Mouse (Mus musculus): ENCODE results near the gene Zap70. TPM values are rescaled to one million over a fixed set of nuclear protein-coding genes. Genes with fewer than 3 reads are reported as not detected.
"Not testable (repeated sequence)": the region's sequence is repeated elsewhere in the genome, so short reads cannot be mapped to it uniquely, and the experiment has no call there.

Gene Zap70
- total RNA-seq, 2 experiments from 2014 or later: 2.1 to 2.4 TPM

DNA sequence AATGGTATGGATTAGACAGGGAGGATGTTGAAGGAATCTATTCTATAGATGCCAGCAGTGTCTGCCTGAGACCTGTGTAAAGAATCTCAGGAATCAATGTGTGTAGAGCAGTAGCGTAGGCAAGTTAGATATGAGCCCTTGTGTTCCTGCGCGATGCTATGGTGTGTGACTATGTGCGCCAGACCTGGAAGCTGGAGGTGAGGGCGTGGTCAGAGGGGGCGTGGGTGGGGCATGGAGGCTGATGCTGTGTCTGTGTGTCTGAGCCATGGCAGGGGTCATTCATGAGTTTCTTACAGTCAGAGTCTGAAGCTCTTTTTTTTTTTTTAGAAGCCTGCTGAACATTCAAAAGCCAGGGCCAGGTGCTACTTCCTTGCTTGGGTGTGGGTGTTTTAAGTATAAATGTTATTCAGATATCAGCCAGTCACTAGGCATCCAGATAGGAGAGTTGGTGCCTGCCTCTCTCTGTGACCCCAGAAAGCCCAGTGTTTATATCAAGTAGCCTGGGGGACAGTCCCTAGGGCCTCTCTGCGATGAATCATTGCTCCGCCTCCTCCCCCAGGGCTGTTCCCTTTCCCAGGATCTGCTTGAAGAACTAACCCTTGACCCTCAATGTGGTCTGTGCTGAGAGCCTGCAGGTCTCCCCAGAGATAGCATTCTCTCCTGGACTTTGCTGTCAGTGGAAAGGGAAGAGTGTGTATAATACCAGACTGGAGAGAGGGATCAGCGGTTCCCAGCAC is 10.8 kb downstream of the Zap70 start:
- DNase-seq: no peak

- DNase-seq: no peak
Observed at GRCm38 (mm10) chr1:36780793-36781192, 19.2 kb downstream of the Zap70 start.

DNA sequence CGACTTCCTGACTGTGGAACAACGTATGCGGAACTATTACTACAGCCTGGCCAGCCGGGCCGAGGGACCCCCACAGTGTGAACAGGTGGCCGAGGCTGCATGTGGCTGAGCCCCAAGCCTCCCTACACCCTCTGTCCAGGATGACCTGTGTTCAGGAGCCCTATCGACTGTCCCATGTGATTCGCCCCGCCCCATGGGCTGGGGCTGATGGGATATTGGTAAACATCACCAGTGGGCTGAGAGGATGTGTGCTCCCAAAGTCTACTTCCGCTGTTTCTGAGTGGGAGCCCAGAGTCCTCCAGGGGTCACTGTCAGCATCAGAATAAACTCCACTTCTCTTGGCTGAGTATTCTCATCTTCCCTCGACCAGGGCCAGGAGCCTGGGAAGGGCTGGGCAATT is 20.9 kb downstream of the Zap70 start:
- DNase-seq: no peak

GRCm38 (mm10) chr1:36784365-36785134 is 23.0 kb downstream of the Zap70 start:
- DNase-seq: peak; percentile 86

DNA sequence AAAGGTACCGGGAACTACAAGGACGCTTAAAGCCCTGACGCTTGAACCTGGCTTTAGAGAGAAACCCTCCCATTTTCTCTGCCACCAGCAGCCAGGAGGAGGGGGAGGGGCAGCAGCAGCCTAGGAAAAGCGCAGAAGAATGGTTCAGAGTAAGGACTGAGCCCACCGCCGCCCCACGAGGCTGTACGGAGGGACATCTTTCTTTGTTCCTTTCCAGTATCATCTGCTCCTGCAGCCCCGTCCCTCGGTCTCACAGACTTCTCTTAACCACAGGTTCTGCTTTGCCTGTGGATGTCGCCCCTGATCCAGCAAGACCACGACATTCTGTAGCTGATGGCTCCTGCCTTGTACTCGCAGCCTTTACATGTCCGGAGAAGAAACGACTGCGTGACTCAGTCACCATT is 23.6 kb downstream of the Zap70 start:
- peak; percentile 34 for DNase-seq

- DNase-seq: no peak
Observed at GRCm38 (mm10) chr1:36786377-36786776, 24.8 kb downstream of the Zap70 start.

GRCm38 (mm10) chr1:36789416-36789815 is 27.8 kb downstream of the Zap70 start:
- DNase-seq: no peak

- no peak for DNase-seq
Observed at GRCm38 (mm10) chr1:36796711-36797110, 35.1 kb downstream of the Zap70 start.

DNA sequence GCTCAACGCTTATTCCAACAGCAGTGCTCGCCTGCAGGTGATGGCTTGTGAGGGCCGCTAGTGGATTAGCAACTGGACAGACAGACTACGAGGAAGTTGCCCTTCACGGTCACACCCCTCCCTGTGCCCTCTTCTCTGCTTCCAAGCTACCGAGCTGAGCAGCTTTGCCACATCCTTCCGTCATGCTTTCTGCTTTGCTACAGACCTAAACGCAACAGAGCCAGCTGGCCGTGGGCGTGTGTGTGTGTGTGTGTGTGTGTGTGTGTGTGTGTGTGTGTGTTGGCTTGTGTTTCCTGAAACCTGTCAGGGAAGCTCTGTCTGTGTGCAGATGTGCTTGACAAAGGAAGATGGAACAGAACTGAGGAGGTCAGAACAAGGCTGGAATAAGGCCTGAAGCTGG is 35.9 kb downstream of the Zap70 start:
- no peak for DNase-seq

- DNase-seq: no peak
Observed at GRCm38 (mm10) chr1:36800379-36801011, 38.9 kb downstream of the Zap70 start.

GRCm38 (mm10) chr1:36804259-36804658 is 42.7 kb downstream of the Zap70 start:
- DNase-seq: no peak

DNA sequence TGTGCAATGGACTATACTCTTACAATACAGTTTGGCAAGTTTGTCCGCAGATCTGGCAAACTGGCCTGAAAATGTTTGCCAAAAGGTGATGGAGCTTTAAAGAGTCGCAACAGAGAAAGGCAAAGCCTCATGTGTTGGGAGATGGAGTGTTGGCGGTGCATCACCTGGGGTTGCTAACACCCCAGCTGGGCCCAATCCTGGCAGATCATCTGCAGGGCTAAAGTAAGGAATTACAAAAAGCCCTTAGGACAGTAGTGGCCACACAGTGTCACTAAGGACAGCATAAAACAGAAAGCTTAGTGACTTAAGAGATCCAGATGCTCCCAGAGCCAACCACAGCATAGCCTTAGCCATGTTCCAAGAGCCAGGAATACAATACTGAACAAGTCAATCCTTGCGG is 43.2 kb downstream of the Zap70 start:
- no peak for DNase-seq

DNA sequence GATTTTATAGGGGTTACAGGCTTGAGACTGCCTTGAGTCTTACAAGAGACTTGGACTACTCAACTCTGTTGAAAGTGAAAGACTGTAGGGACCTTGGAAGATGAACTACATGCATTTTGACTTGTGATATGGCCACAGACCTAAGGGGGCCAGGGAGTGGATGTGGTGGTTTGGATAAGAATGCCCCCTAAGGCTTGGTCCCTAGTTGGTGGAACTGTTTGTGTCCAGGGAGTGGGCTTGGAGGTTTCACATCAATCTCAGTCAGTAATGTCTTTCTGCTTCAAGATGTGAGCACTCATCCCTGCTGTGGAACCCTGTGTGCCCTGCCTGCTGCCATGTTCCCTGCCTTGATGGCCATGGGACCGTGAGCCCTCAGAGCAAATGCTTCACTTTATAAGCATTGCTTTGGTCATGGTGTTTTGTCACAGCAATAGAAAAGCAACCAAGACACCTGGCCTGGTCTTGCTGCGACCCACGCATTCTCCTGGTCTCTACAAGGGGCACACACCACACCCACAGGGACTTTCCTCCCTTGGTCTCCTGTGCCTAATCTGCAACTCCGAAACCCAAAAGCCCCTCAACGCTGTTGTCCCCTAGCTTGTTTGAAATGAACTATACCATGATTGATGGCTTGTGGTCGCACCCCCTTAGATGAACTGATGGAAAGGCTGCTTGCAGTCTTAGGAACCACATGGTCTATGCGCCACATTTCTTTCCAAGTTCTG is 44.7 kb downstream of the Zap70 start:
- no peak for DNase-seq

DNA sequence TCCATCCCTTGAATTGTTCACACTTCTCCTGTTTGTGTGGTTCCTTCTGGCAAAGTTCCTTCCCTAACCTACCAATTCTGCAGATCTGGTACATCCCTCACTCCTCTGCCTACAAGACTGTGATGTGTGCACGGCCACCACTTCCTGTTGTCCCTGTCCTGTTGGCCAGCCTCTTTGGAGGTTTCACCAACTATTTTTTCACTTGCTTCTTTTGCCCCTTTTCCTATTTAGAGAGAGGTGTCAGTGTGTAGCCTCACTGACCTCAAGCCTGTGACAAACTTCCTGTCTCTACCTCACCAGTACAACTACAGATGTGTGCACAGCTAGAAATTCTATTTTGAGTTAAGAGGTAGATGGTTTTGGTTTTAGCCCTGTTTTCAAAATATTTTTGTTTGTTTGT is 45.5 kb downstream of the Zap70 start:
- DNase-seq: no peak

- no peak for DNase-seq
Observed at GRCm38 (mm10) chr1:36807782-36808565, 46.4 kb downstream of the Zap70 start.

DNA sequence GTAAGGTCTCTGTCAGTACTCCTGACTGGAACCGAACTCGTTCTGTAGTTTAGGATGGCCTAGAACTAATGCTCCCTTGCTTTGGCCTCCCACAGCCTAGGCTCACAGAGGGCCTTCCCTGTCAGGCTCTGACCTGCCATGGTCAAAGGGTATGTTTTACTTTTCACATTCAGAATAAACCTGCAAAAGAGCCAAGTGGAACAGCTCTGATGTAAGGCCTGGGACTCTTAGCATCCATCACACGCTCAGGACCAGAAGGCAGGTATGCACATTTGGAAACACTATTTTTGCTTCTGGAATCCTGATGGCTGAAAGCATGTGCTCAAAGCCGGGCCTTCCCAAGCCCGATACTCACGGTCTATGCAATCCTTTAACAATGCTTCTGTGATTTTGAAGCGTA is 50.2 kb downstream of the Zap70 start:
- DNase-seq: no peak

DNA sequence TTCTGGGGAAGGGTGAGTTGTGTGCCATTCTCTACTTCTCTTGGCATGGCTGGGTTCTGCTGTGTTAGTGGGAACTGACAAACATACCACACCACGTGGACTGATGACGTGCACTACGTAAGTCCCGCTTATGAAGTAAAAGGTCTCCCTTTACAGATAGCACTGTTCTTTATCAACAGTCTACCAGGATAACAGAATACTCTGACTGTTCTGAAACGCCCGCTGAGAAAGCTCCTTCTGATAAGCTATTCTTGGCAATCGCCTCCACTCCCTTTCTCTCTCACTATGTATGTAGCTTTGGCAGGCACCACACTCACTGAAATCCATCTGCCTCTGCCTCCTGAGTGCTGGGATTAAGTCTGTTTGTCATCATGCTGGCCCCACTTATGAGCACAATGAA is 51.8 kb downstream of the Zap70 start:
- no peak for DNase-seq

DNA sequence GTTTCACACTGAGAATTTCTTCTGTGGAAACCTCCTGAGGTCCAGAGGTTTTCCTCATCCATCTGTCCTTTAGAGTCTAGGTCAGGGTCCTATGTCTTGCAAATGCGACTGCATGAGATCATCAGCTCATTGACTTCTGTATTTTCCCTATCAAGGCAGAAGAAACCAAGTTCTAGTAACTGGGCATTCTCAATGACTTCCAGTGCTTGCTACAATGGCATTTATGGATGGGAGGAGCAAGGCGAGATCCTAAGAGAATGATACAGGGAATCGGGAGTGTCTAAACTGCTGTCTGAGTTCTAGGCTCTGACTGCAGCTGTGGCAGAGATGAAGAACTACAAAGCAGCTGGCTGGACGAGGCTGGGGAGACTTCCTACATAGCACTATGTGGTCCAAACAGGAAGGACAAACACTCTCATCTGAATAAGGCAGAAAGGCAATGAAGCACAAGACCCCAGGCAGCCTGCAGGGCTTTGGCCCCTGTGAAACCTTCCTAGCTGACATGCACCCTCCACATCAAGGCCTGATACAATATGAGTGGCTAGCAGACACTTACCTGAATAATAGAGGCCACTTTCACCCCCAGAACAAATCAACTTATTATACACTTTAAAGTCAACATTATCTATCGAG is 52.8 kb downstream of the Zap70 start:
- no peak for DNase-seq

- no peak for DNase-seq
Observed at GRCm38 (mm10) chr1:36815166-36815565, 53.6 kb downstream of the Zap70 start.

GRCm38 (mm10) chr1:36821918-36822317 is 60.3 kb downstream of the Zap70 start:
- not testable (repeated sequence) for DNase-seq

DNA sequence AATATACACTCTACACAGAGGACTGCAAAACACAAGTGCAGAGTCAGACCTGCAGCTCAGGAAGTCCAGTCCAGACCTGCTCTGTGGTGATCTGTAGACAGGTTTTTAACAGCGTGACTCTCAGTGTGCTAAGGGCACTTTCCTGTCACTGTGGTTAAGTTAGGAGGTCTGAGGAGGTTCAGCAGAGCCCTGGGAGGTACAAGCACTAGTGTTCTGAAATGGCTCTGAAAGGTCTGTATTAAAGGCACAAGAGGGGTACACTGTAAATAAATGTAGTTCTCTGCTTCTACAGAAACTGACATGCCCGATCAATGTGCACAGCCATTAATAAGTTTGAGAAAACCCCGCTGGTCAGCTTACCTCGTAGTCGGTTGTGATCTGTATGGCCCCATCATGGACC is 62.8 kb downstream of the Zap70 start:
- DNase-seq: no peak
